Mouse (Mus musculus) liver, postnatal 0 days (tissue): ENCODE measurements around the gene P4ha1. TPM values are rescaled to one million over a fixed set of nuclear protein-coding genes. Genes with fewer than 3 reads are reported as not detected.
A peak's percentile ranks its signal among the peaks of the same experiment; 100 is the strongest.

Source experiments
- ATAC-seq: fragments of 200-750 bp; cut with Nextera tagmentation; 2 replicates; pipeline ENCODE4 v1.8.0; 2017; ENCODE audit warnings: mild to moderate bottlenecking, moderate library complexity
- DNase-seq: peaks from one replicate; pipeline ENCODE4 v3.0.0-alpha.2; 2016
- H3K27ac ChIP-seq: fragments of 300-500 bp; sonication (generic); 2 replicates; pipeline ENCODE4 v1.5.1; 2014; ENCODE audit warnings: antibody characterized with exemption, moderate library complexity, mild to moderate bottlenecking, low read depth
- H3K27me3 ChIP-seq: fragments of 300-500 bp; sonication (generic); 2 replicates; pipeline ENCODE4 v1.6.1; 2014; ENCODE audit warnings: low read length, control low read depth, mixed read lengths; ENCODE audit not compliant: insufficient read depth
- H3K36me3 ChIP-seq: fragments of 300-500 bp; sonication (generic); replicated peaks from 2 replicates; pipeline ENCODE4 v1.6.1; 2014; ENCODE audit warnings: mild to moderate bottlenecking, control low read depth, low read length, moderate library complexity, mixed read lengths; ENCODE audit not compliant: insufficient read depth
- H3K4me1 ChIP-seq: fragments of 300-500 bp; sonication (generic); 2 replicates; pipeline ENCODE4 v1.6.1; 2014; ENCODE audit warnings: antibody characterized with exemption, mild to moderate bottlenecking, control low read depth; ENCODE audit not compliant: insufficient read depth
- H3K4me2 ChIP-seq: fragments of 300-500 bp; sonication (generic); 2 replicates; pipeline ENCODE4 v1.6.1; 2014; ENCODE audit warnings: low read depth, mild to moderate bottlenecking, low read length, moderate library complexity, mixed read lengths
- H3K4me3 ChIP-seq: fragments of 300-500 bp; sonication (generic); 2 replicates; pipeline ENCODE4 v1.5.1; 2014; ENCODE audit warnings: low read depth, low read length
- H3K9ac ChIP-seq: fragments of 300-500 bp; sonication (generic); replicated peaks from 2 replicates; pipeline ENCODE4 v1.6.1; 2014; ENCODE audit warnings: mild to moderate bottlenecking, moderate library complexity
- H3K9me3 ChIP-seq: fragments of 300-500 bp; sonication (generic); 2 replicates; pipeline ENCODE4 v1.6.1; 2016; ENCODE audit warnings: mild to moderate bottlenecking, control low read depth, low read length, mixed read lengths
- CTCF ChIP-seq: sonication (generic); IDR thresholded peaks from 2 replicates; pipeline ENCODE4 v1.5.1; 2016; ENCODE audit warnings: antibody characterized with exemption, low read depth
- EP300 ChIP-seq: IDR thresholded peaks from 2 replicates; pipeline ENCODE4 v1.6.1; 2016; ENCODE audit warnings: antibody characterized with exemption, low read depth, mild to moderate bottlenecking
- WGBS: fragments of 180-500 bp; shearing (Covaris S2); extraction: QIAGEN DNeasy Blood & Tissue Kit; methylation state at CpG from one replicate; pipeline ENCODE4 v1.1.7; 2014; ENCODE audit not compliant: insufficient replicate concordance; 5-methylcytosine and 5-hydroxymethylcytosine counted together
- polyA plus RNA-seq: library from polyadenylated mRNA; unstranded; fragments of >200 nt; fragmentation: Nextera tagmentation; extraction: Ambion mirVana; gene quantifications from 2 replicates; pipeline ENCODE4 v1.2.1, GENCODE M21; 2015

Gene P4ha1
- polyA plus RNA-seq = 5.3 and 6.4 TPM in 2 replicates

DNA sequence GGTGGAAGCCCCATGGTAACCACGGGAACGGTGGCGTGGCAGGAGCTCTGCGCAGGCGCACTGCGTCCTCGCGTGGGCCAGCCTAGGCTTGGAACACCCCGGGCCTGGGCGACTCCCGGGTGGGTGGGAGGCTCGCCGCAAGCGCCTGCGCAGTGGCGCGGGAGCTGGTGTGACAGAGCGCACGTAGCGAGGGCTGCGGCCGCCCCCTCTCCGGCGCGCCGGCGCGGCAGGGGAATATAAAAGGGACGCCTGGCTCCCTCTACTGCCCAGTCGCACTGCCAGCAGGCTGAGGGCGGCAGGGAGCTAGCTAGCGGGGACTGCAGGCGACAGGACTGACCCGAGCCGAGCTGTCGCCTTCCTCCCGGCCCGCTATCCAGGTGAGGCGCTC is at the start of gene P4ha1:
Gene P4ha1 (plus strand): TSS at position 197 of the 388 bp plus-strand sequence.
- Histone ChIP-seq H3K4me2 (peak within 1 kb of the TSS; percentile 80), H3K9me3 (no peaks in the 10 kb centered on the region), H3K27me3 (no peaks in the 10 kb centered on the region), H3K27ac (peak within 1 kb of the TSS; percentile 84), H3K36me3 (no peaks in the 10 kb centered on the region), H3K4me1 (peaks cover 20% of the 10 kb centered on the region), H3K9ac (peak within 1 kb of the TSS; percentile 90), H3K4me3 (peak within 1 kb of the TSS; percentile 66)
- under 1% methylated on average over 36 of the region's 39 CpGs for WGBS
- peak; percentile 97 for ATAC-seq
- TF ChIP-seq CTCF = peak; percentile 88
- TF ChIP-seq EP300 = no peak
- peak; percentile 97 for DNase-seq

- no peaks in the 10 kb centered on the region for H3K9me3 ChIP-seq
- ATAC-seq (no peak), DNase-seq (no peak)
- 78% methylated on average over 5 of the region's 5 CpGs for WGBS
- H3K4me2 ChIP-seq = no peak overlapping the region
- H3K4me3 ChIP-seq = no peak overlapping the region
- no peaks in the 10 kb centered on the region for H3K27me3 ChIP-seq
- H3K27ac ChIP-seq = no peak overlapping the region
- no peaks in the 10 kb centered on the region for H3K36me3 ChIP-seq
- TF ChIP-seq EP300 (no peak), CTCF (no peak)
- H3K9ac ChIP-seq = no peak overlapping the region
- H3K4me1 ChIP-seq = no peaks in the 10 kb centered on the region
Measured at GRCm38 (mm10) chr10:59275745-59276144, 47.4 kb upstream of the P4ha1 start.

DNA sequence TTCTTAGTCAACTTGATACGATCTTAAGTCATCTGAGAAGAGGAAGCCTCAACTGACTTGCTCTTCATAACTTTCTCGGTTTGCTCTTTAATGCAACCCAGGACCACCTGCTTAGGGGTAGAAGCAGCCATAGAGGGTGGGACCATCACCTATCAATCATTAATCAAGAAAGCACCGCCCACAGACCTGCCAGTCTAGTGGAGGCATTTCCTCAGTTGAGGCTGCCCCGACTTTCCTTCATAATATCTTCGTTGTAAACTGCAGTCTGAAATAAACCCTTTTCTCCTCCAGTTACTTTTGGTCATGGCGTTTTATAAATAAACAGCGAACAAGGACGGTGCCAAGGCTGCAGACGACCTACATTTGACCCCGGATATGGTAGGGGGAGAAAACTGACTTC is 46.0 kb upstream of the P4ha1 start:
- no peak overlapping the region; the same call in 1 of the 2 replicates for H3K9ac ChIP-seq

GRCm38 (mm10) chr10:59277729-59278475 is 45.2 kb upstream of the P4ha1 start:
- Histone ChIP-seq H3K27me3 (no peaks in the 10 kb centered on the region), H3K9me3 (no peaks in the 10 kb centered on the region), H3K36me3 (no peaks in the 10 kb centered on the region), H3K4me3 (no peak overlapping the region), H3K4me2 (peak overlapping the region; percentile 52), H3K4me1 (no peaks in the 10 kb centered on the region), H3K27ac (peak overlapping the region; percentile 83), H3K9ac (no peak overlapping the region; the same call in 1 of the 2 replicates)
- ATAC-seq (peak; percentile 90), DNase-seq (peak; percentile 19)
- no peak for TF ChIP-seq CTCF
- 0 out of 2 replicates have a peak, but pooled peaks have one; percentile 15 for TF ChIP-seq EP300
- 40% methylated on average over 5 of the region's 5 CpGs for WGBS

More for the DNA sequence above, 46.0 kb upstream of the P4ha1 start:
- peak; percentile 13 for DNase-seq
- Histone ChIP-seq H3K27me3 (no peaks in the 10 kb centered on the region), H3K4me3 (peak overlapping the region; percentile 18; the same call in 1 of the 2 replicates), H3K36me3 (no peaks in the 10 kb centered on the region), H3K27ac (peak overlapping the region; percentile 83), H3K4me1 (no peaks in the 10 kb centered on the region), H3K4me2 (peak overlapping the region; percentile 52), H3K9me3 (no peaks in the 10 kb centered on the region)
- WGBS = 36% methylated on average over 10 of the region's 10 CpGs
- peak; percentile 60 for ATAC-seq
- no peak for TF ChIP-seq EP300
- no peak for TF ChIP-seq CTCF

DNA sequence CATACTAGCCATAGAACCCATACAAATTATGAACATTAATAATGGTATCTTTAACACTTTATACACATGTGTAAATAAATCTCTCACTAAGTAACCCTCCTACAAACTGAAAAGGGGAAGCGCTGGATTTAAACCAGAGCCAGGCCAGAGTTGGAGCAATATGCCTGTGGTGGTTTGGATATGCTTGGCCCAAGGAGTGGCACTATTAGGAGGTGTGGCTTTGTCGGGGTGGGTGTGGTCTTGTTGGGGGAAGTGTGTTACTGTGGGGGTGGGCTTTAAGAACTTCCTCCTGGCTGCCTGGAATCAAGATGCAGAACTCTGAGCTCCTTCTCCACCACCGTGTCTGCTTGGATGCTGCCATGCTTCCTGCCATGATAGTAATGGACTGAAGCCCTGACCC is 39.9 kb upstream of the P4ha1 start:
- 50% methylated on average over 3 of the region's 3 CpGs for WGBS
- no peak for DNase-seq
- H3K27ac ChIP-seq = no peak overlapping the region
- no peak for TF ChIP-seq CTCF
- no peak for TF ChIP-seq EP300
- no peak overlapping the region for H3K4me3 ChIP-seq
- H3K36me3 ChIP-seq = no peaks in the 10 kb centered on the region
- no peak for ATAC-seq
- no peaks in the 10 kb centered on the region for H3K27me3 ChIP-seq
- H3K4me2 ChIP-seq = no peak overlapping the region
- no peaks in the 10 kb centered on the region for H3K9me3 ChIP-seq
- H3K9ac ChIP-seq = no peak overlapping the region
- no peaks in the 10 kb centered on the region for H3K4me1 ChIP-seq

DNA sequence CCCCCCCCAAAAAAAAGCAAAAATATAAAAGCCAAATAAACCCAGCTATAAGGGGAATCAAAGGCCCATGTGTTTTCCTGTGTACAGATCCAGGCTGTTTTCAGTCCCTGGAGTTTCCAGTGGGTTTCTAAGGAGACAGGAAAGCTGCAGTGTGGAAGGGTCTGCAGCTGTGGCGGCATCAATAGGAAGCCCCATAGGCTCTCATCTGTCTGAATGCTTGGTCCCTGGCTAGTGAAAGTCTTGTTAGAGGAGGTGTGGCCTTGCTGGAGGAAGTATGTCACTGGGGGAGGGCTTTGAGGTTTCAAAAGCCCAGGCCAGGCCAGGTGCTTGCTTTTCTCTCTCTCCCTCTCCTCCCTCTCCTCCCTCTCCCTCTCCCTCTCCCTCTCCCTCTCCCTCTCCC is 39.3 kb upstream of the P4ha1 start:
- no peaks in the 10 kb centered on the region for H3K36me3 ChIP-seq
- no peak overlapping the region for H3K4me2 ChIP-seq
- H3K27me3 ChIP-seq = no peaks in the 10 kb centered on the region
- no peaks in the 10 kb centered on the region for H3K9me3 ChIP-seq
- TF ChIP-seq CTCF (no peak), EP300 (no peak)
- no peak overlapping the region for H3K4me3 ChIP-seq
- DNase-seq = no peak
- no peak for ATAC-seq
- WGBS = 82% methylated on average over 1 of the region's 1 CpGs
- no peak overlapping the region for H3K9ac ChIP-seq
- H3K4me1 ChIP-seq = no peaks in the 10 kb centered on the region
- H3K27ac ChIP-seq = no peak overlapping the region
